Mouse (Mus musculus) left cerebral cortex, postnatal 4 days (tissue): ENCODE measurements around the gene Gm43064. TPM values are rescaled to one million over a fixed set of nuclear protein-coding genes. Genes with fewer than 3 reads are reported as not detected.
"Not testable (repeated sequence)": the region's sequence is repeated elsewhere in the genome, so short reads cannot be mapped to it uniquely, and the experiment has no call there.

Source experiments
- DNase-seq: peaks from one replicate; pipeline ENCODE4 v3.0.0-alpha.2; 2022
- intact Hi-C: fragments of 180-260 bp; cut with DNase I; formaldehyde crosslinking; loops from one replicate; pipeline ENCODE4 v1.15.1; 2025
- total RNA-seq, 2 experiments: library from RNA; stranded (reverse); gene quantifications; 2 replicates each; pipeline ENCODE4 v1.2.3; 2021

Gm43064 gene
- total RNA-seq, 2 experiments from 2014 or later, result not detected

DNA sequence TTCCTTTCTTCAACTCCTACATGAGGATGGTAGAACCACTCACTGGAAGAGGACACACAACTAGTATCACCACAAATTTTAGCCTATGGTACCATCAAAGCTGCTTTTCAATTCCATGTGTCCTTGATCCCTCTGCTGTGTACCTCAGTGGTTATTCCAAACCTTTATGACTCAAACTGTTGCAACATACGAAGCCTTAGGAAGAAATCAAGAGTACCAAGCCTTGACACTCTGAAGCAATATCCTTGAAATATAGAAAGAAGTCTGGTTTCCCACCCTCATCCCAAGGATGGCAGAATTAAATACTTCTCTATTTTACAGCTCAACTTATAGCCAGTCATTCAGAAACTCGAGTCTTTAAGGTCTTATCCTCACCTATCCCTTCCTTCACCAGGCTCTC, 13.0 kb upstream of the Gm43064 start:
- intact Hi-C loops, result no loop called here
- DNase-seq, result no peak

DNA sequence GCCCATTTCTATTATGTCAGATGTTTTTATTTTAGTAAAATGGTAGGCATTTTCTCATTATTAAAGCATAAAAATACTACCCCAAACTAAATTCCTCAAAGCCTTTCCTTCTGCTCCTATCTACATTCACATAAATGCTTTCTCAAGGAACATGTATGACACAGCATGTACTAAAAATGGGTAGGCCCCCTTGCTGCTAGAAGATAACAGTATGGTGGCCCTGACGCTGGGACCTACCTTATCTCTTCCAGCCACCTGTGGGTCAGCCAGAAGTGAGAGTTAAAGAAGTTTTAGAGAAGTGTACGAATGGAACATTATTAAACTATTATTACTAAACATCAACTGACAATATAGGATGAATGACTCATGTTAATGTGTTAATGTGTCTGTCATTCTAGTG, 9.9 kb upstream of the Gm43064 start:
- no peak for DNase-seq
- intact Hi-C loops, result no loop called here

GRCm38 (mm10) chr3:103801631-103802531, 7.5 kb upstream of the Gm43064 start:
- intact Hi-C loops, result no loop called here
- DNase-seq, result peak; percentile 40

DNA sequence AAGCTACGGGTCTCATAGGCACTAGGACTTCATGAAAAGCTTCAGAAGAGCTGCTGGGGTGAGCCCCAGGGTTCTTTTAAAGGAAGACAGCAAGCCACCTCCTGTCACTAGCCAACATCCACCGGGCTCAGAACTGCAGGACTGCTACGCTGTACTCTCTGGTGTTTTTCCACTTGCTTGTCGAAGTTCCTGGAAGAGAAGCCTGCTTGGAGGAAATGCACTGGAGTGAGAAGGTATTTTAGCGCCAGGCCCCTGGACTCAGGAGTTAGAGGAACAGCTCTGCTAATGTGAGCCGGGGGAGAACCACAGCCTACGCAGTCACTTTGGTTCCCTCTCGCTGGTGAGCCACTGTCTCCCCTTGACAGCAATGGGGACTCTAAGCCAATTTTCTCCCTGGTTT, 6.5 kb upstream of the Gm43064 start:
- intact Hi-C loops, result no loop called here

DNA sequence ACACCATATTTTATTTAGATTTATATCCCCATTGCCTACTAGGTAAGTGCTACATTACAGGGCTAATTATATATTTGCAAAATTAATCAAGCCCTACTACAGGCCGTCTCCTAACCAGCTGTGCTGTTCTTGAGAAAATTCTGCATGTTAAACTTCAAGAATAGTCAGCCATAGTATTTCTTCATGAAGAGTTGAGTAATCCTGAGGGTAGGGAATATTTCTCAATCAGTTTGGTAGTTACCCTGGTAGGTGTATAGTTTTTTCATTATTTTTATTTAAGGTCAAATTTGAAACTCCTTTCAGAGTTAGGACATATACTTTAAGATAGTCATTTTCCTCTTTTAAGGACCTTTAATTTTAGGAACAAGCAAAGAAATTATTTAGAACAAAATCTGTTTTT, 3.7 kb upstream of the Gm43064 start:
- intact Hi-C loops, result no loop called here
- DNase-seq, result no peak

More for the DNA sequence above, 6.5 kb upstream of the Gm43064 start:
- DNase-seq, result no peak

GRCm38 (mm10) chr3:103809799-103810150, 402 bp downstream of the Gm43064 start:
- DNase-seq, result no peak
- intact Hi-C loops, result no loop called here

GRCm38 (mm10) chr3:103810967-103811366, 1.6 kb downstream of the Gm43064 start:
- DNase-seq, result no peak
- intact Hi-C loops, result no loop called here

DNA sequence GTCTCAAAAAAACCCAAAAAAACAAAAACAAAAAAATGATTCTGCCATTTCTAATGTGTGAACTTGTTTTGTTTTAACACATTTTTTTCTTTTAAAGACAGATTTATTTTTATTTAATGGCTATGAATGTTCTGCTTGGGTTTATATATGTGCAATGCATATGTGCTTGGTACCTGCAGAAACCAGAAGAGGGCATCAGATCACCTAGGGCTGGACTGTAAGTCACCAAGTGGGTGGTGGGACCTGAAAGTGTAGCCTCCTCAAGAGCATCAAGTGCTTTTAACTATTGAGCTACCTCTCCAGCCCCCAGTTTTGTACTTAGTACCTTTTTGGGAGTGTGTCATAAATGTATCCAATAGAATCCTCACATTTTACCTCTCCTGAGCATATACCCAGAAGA, 18.2 kb downstream of the Gm43064 start:
- intact Hi-C loops, result no loop called here

GRCm38 (mm10) chr3:103829036-103829435, 19.7 kb downstream of the Gm43064 start:
- DNase-seq, result no peak
- intact Hi-C loops, result no loop called here

More for the DNA sequence above, 18.2 kb downstream of the Gm43064 start:
- DNase-seq, result no peak

GRCm38 (mm10) chr3:103830681-103831080, 21.3 kb downstream of the Gm43064 start:
- DNase-seq, result not testable (repeated sequence)
- intact Hi-C loops, result loop anchor here (5.0 kb wide), 1 partner anchor 67 kb away; no protein-coding TSS in a partner anchor

- intact Hi-C loops, result loop anchor here (5.0 kb wide), 1 partner anchor 66 kb away; no protein-coding TSS in a partner anchor
- DNase-seq, result no peak
These were observed 21.8 kb downstream of the Gm43064 start for GRCm38 (mm10) chr3:103831146-103831545.

DNA sequence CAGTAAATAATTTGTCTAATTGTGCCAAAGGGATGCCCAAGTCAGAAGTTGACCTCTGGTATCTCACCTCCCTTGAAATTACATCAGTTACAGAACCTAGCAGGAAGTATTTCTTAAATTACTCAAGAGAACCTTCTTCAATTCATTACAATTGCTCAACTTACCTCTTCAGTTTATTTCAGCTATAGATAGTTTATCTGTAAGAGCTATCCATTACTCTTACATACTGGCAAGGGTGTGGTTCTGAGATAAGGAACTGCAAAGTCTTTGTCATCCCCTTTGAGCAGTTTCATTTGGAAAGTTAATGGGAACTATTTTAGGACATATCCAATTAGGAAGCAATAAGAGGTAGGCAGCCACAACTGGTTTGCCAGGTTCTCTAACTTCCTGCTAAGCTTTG, 23.1 kb downstream of the Gm43064 start, which contains the start of gene Bcl2l15:
TSS of gene Bcl2l15 (plus strand) at position 176 of the 400 bp plus-strand sequence.
- intact Hi-C loops, result loop anchor here (5.0 kb wide), 1 partner anchor 65 kb away; no protein-coding TSS in a partner anchor
- no peak for DNase-seq

GRCm38 (mm10) chr3:103834001-103834400, 24.6 kb downstream of the Gm43064 start:
- no peak for DNase-seq
- intact Hi-C loops, result loop anchor here (5.0 kb wide), 1 partner anchor 63 kb away; no protein-coding TSS in a partner anchor

DNA sequence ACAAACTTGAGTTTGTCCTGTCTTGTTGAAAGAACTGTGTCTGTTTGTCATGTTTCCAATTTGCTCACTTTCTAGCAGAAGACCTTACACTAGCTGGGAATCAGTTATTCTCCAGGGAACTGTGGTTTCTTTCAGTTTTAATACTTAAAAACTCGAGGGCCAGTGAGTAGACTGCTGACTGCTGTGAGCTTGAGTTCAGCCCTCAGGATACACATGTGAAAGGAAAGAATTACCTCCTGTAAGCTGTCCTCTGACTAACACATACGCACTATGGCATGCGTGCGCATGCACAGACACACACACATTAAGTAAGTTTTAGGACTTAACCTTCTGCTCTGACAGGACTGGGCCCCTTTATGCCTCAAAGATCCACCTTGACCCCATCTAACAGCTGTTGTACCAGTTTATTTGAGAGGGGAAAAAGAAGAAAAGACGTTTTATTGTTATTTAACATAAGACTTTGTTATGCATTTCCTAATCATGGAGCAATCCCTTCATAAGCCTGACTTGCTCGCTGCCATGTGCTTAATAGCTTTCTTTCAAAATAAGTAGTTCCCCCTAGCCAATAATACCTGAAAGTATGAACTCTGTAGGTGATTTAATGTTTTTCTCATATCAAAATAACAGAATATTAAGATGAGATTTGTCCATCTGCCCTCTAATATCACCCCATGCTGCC, 26.0 kb downstream of the Gm43064 start:
- intact Hi-C loops, result no loop called here
- no peak for DNase-seq

GRCm38 (mm10) chr3:103835951-103836310, 26.6 kb downstream of the Gm43064 start:
- no peak for DNase-seq
- intact Hi-C loops, result no loop called here

DNA sequence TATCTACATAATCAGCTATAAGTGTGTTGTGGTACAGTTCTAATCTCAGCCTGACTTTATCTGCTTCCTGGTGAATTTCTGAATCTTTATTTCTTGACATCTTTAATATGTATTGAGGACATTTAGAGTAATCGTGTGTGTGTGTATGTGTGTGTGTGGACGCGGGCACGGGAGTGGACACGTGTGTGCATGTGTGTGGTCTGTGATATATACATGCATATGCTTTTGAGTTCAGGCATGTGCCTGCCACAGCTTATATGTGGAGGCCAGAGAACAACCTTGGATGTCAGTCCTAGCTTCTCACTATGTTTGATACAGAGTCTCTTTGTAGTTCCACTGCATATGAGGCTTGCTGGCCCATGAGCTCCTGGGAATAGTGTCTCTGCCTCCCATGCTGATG, 27.1 kb downstream of the Gm43064 start:
- no peak for DNase-seq
- intact Hi-C loops, result no loop called here

GRCm38 (mm10) chr3:103839711-103840110, 30.3 kb downstream of the Gm43064 start:
- intact Hi-C loops, result no loop called here

GRCm38 (mm10) chr3:103840195-103840594, 30.8 kb downstream of the Gm43064 start:
- DNase-seq, intact Hi-C loops: not testable (repeated sequence)

More at GRCm38 (mm10) chr3:103839711-103840110, 30.3 kb downstream of the Gm43064 start:
- no peak for DNase-seq

DNA sequence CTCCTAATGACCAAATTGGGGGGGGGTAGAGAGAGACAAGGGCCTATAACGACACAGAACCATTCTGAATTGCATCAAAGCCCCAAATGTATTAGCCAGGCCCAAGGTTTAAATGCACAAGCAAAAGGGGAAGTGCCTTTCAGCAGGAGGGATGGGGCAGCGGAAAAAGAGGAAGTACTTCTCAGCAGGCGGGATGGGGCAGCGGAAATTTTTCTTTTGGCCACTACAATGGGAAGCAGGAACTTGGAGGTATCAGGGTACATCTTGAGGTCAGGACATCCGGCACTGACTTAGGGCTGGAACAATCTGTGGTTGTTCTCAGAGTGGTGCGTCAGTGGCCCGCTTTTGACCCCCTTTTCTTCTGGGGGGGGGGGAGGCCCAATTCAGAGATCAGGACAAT, 31.6 kb downstream of the Gm43064 start:
- DNase-seq, intact Hi-C loops: not testable (repeated sequence)

DNA sequence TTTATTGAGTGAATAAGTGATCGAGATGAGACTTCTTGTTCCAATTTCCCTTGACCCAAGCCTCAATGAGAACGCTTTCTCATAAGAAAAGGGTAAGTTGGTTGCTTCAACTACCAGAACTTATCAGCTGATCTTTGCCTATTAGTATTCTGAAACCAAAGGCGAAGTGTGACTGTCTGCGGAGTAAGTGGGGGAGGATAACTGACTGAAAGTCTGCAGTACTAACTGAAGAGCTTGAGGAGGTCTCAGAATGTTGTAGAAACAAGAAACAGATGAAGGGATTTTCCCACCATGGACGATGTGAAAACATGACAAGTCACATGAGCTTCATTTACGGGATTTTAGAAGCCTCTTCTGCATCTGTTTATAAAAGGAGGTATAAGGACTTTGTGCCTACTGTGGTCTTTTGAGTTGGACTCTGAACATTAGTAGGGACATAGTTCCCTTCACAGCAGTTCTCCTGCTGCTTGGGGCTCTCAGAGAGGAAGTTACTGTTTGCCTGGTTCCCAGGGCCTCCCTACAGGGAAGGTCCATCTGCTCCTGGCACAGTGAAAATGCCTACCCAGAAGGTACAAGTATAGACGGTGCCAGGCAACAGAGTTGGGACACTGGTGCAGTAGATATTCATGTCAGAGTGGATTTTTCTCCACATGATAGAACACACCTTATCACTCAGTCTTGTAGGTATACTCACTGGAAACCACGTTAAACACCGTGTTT, 41.4 kb downstream of the Gm43064 start:
- intact Hi-C loops, result no loop called here
- DNase-seq, result peak; percentile 58

DNA sequence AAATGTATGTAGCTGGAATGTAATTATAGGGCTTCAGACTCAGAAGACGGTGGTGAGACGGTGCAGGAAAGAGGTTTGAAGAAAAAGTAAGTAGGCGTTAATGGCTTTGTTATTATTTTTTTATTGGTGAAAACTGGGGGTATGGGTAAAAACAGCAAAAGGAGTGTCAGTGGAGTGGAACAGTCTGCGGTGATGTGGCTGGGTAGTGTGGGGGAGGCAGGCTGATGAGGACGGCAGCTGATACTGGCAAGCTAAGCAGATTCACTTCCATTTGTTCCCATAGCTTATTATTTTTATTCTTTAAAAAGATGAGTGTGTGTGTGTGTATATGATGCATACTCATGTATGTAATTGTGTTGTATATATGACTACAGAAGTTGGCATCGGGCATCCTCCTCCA, 42.1 kb downstream of the Gm43064 start:
- no peak for DNase-seq
- intact Hi-C loops, result no loop called here
